Mouse (Mus musculus): ENCODE measurements around the gene Esp3. TPM values are rescaled to one million over a fixed set of nuclear protein-coding genes. Genes with fewer than 3 reads are reported as not detected.

The Esp3 gene
- polyA plus RNA-seq (2015; fragmentation: Illumina TruSeq; extraction: RNeasy Lipid Tissue Mini Kit (QIAGEN cat#74804); ENCODE audit: low read depth, low replicate concordance) = not detected

GRCm38 (mm10) chr17:40631775-40632174 is at the start of gene Esp3:
TSS of gene Esp3 (plus strand) at chr17:40632075.

GRCm38 (mm10) chr17:40598294-40598693 is 33.6 kb upstream of the Esp3 start, which contains the start of gene Esp4:
TSS of gene Esp4 (plus strand) at chr17:40598594.

Other genes with a start within 250 kb of the Esp3 start
- not detected for gene Esp8, start 112.1 kb upstream of the Esp3 start, polyA plus RNA-seq (2015; fragmentation: Illumina TruSeq; extraction: RNeasy Lipid Tissue Mini Kit (QIAGEN cat#74804); ENCODE audit: low read depth, low replicate concordance)
- gene Esp6, start 70.6 kb upstream of the Esp3 start, polyA plus RNA-seq (2015; fragmentation: Illumina TruSeq; extraction: RNeasy Lipid Tissue Mini Kit (QIAGEN cat#74804); ENCODE audit: low read depth, low replicate concordance) = not detected
- not detected for gene Esp4, start 33.5 kb upstream of the Esp3 start, polyA plus RNA-seq (2015; fragmentation: Illumina TruSeq; extraction: RNeasy Lipid Tissue Mini Kit (QIAGEN cat#74804); ENCODE audit: low read depth, low replicate concordance)
- not detected for gene Esp1, start 95.0 kb downstream of the Esp3 start, polyA plus RNA-seq (2015; fragmentation: Illumina TruSeq; extraction: RNeasy Lipid Tissue Mini Kit (QIAGEN cat#74804); ENCODE audit: low read depth, low replicate concordance)
- 0.48 TPM for gene Crisp2, start 174.9 kb downstream of the Esp3 start, polyA plus RNA-seq (2015; fragmentation: Illumina TruSeq; extraction: RNeasy Lipid Tissue Mini Kit (QIAGEN cat#74804); ENCODE audit: low read depth, low replicate concordance)
- not detected for gene Rhag, start 179.1 kb downstream of the Esp3 start, polyA plus RNA-seq (2015; fragmentation: Illumina TruSeq; extraction: RNeasy Lipid Tissue Mini Kit (QIAGEN cat#74804); ENCODE audit: low read depth, low replicate concordance)
- not detected for gene 9130008F23Rik, start 248.5 kb downstream of the Esp3 start, polyA plus RNA-seq (2015; fragmentation: Illumina TruSeq; extraction: RNeasy Lipid Tissue Mini Kit (QIAGEN cat#74804); ENCODE audit: low read depth, low replicate concordance)

All from brain, adult 10 weeks (tissue).